Mouse (Mus musculus) stomach, embryonic 15.5 days (tissue): ENCODE measurements around the gene Camk1g. TPM values are rescaled to one million over a fixed set of nuclear protein-coding genes. Genes with fewer than 3 reads are reported as not detected.

Experiments
- ATAC-seq: fragments of 200-750 bp; cut with Nextera tagmentation; 2 replicates; pipeline ENCODE4 v1.8.0; 2017; ENCODE audit warnings: low read depth, moderate number of reproducible peaks, moderate TSS enrichment; ENCODE audit not compliant: insufficient read depth, low FRiP score
- H3K27ac ChIP-seq: fragments of 300-500 bp; sonication (generic); 2 replicates; pipeline ENCODE4 v1.5.1; 2015; ENCODE audit warnings: mild to moderate bottlenecking, inconsistent platforms
- H3K27me3 ChIP-seq: fragments of 300-500 bp; sonication (generic); replicated peaks from 2 replicates; pipeline ENCODE4 v1.6.1; 2015; ENCODE audit warnings: inconsistent platforms
- H3K36me3 ChIP-seq: fragments of 300-500 bp; sonication (generic); 2 replicates; pipeline ENCODE4 v1.6.1; 2015; ENCODE audit warnings: inconsistent platforms
- H3K4me1 ChIP-seq: fragments of 300-500 bp; sonication (generic); 2 replicates; pipeline ENCODE4 v1.6.1; 2015; ENCODE audit warnings: inconsistent platforms
- H3K4me2 ChIP-seq: fragments of 300-500 bp; sonication (generic); 2 replicates; pipeline ENCODE4 v1.6.1; 2015; ENCODE audit warnings: mild to moderate bottlenecking, inconsistent platforms
- H3K4me3 ChIP-seq: fragments of 300-500 bp; sonication (generic); replicated peaks from 2 replicates; pipeline ENCODE4 v1.5.1; 2015; ENCODE audit warnings: inconsistent platforms
- H3K9ac ChIP-seq: fragments of 300-500 bp; sonication (generic); 2 replicates; pipeline ENCODE4 v1.6.1; 2015; ENCODE audit warnings: inconsistent platforms
- H3K9me3 ChIP-seq: fragments of 300-500 bp; sonication (generic); 2 replicates; pipeline ENCODE4 v1.6.1; 2016; ENCODE audit warnings: inconsistent platforms
- WGBS: fragments of 180-500 bp; shearing (Covaris S2); methylation state at CpG from one replicate; pipeline ENCODE4 v1.1.7; 2015; 5-methylcytosine and 5-hydroxymethylcytosine counted together
- polyA plus RNA-seq: library from polyadenylated mRNA; unstranded; fragments of >200 nt; fragmentation: Nextera tagmentation; extraction: Ambion mirVana; gene quantifications from 2 replicates; pipeline ENCODE4 v1.2.1, GENCODE M21; 2015

Gene Camk1g
- polyA plus RNA-seq, result 6.7 and 8.9 TPM in 2 replicates

GRCm38 (mm10) chr1:193370096-193370495, at the start of gene Camk1g:
TSS of gene Camk1g (minus strand) at chr1:193370298.
- WGBS, result 2% methylated on average over 2 of the region's 2 CpGs
- ATAC-seq, result peak; percentile 80
- H3K36me3 ChIP-seq, result no peaks in the 10 kb centered on the region
- H3K27me3 ChIP-seq, result no peaks in the 10 kb centered on the region
- H3K9ac ChIP-seq, result no peak within 1 kb of the TSS; the same call in 1 of the 2 replicates
- no peaks in the 10 kb centered on the region for H3K9me3 ChIP-seq
- peak within 1 kb of the TSS; percentile 50 for H3K4me2 ChIP-seq
- H3K27ac ChIP-seq, result no peak within 1 kb of the TSS
- peaks cover 16% of the 10 kb centered on the region; the same call in 1 of the 2 replicates for H3K4me1 ChIP-seq
- H3K4me3 ChIP-seq, result peak within 1 kb of the TSS; percentile 41

DNA sequence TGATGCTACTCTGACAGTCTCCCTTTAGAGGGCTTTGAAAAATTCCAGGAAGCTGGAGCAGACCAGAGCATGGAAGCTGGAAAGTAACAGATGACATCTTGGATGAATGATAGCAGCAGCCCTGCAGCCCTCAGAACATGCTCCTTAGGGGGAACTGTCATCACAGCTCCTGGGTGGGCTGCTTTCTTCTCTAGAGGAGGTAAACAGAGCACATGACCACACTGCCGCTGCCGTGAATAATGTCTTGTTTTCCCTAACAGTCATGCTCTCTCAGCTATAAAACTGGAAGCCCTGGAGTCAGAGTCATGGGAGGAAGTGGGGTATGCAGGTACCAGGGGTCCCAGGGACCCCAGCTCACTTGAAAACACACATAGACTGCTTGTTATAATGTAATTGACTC, 49.1 kb upstream of the Camk1g start:
- 4% methylated on average over 2 of the region's 2 CpGs for WGBS
- ATAC-seq, result no peak
- Histone ChIP-seq H3K4me1 (peaks cover 14% of the 10 kb centered on the region), H3K9me3 (no peaks in the 10 kb centered on the region), H3K27me3 (no peaks in the 10 kb centered on the region), H3K9ac (no peak overlapping the region), H3K4me3 (no peak overlapping the region), H3K27ac (no peak overlapping the region; the same call in 1 of the 2 replicates), H3K36me3 (no peaks in the 10 kb centered on the region), H3K4me2 (no peak overlapping the region)

DNA sequence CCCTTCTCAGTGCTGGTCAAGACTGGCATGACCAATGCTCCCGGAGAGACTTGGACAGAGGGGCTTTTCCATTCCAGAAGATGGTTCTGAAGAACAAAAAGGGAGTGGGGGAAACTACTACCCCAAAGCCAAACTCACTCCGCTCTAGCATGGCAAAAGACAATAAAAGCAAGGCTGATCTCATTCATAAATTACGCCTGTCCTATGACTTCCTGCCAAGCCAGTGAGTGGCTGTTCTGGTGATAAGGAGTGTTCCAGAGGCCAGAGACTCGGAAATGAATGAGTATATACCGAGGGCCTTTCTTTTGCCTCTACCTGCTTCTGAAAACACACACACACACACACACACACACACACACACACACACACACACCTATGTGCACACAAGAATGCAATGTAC, 48.6 kb upstream of the Camk1g start:
- ATAC-seq, result no peak
- no peak overlapping the region; the same call in 1 of the 2 replicates for H3K27ac ChIP-seq
- WGBS, result 37% methylated on average over 5 of the region's 5 CpGs

GRCm38 (mm10) chr1:193414067-193414466, 44.0 kb upstream of the Camk1g start:
- 77% methylated on average over 4 of the region's 4 CpGs for WGBS
- Histone ChIP-seq H3K4me2 (no peak overlapping the region), H3K27me3 (no peaks in the 10 kb centered on the region), H3K27ac (no peak overlapping the region), H3K4me3 (no peak overlapping the region), H3K9ac (no peak overlapping the region), H3K36me3 (no peaks in the 10 kb centered on the region), H3K9me3 (no peaks in the 10 kb centered on the region), H3K4me1 (peaks cover 10% of the 10 kb centered on the region; the same call in 1 of the 2 replicates)
- ATAC-seq, result no peak

More for the DNA sequence above, 48.6 kb upstream of the Camk1g start:
- H3K4me2 ChIP-seq, result no peak overlapping the region
- H3K4me3 ChIP-seq, result no peak overlapping the region
- no peaks in the 10 kb centered on the region for H3K9me3 ChIP-seq
- peaks cover 14% of the 10 kb centered on the region; the same call in 1 of the 2 replicates for H3K4me1 ChIP-seq
- H3K27me3 ChIP-seq, result no peaks in the 10 kb centered on the region
- H3K36me3 ChIP-seq, result no peaks in the 10 kb centered on the region
- H3K9ac ChIP-seq, result no peak overlapping the region

GRCm38 (mm10) chr1:193413368-193414000, 43.4 kb upstream of the Camk1g start:
- WGBS, result 86% methylated on average over 5 of the region's 5 CpGs
- Histone ChIP-seq H3K9me3 (no peaks in the 10 kb centered on the region), H3K9ac (no peak overlapping the region), H3K36me3 (no peaks in the 10 kb centered on the region), H3K4me2 (no peak overlapping the region), H3K4me1 (peaks cover 4% of the 10 kb centered on the region; the same call in 1 of the 2 replicates), H3K27ac (no peak overlapping the region), H3K27me3 (no peaks in the 10 kb centered on the region), H3K4me3 (no peak overlapping the region)
- no peak for ATAC-seq

DNA sequence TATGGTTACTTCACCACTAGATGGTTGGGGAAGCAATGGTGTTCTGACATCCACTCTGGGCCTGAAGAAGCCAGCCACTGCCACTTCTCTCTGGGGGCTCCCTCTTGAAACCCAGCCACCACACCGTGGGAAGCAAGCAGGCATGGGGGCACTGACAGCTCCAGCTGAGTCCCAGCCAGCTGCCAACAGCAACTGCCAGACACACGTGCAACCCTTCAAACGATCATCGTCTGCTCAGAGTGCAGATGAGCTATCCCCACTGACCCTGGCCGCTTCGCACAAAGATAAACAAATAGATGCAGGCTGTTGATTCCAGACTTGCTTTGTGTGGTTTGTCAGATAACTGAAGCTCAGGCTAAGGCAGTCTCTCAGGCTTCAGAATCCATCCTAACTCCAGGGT, 37.4 kb upstream of the Camk1g start:
- Histone ChIP-seq H3K27ac (no peak overlapping the region), H3K27me3 (no peaks in the 10 kb centered on the region), H3K9me3 (no peaks in the 10 kb centered on the region), H3K36me3 (no peaks in the 10 kb centered on the region), H3K4me2 (no peak overlapping the region), H3K4me3 (no peak overlapping the region), H3K4me1 (no peaks in the 10 kb centered on the region), H3K9ac (no peak overlapping the region)
- 20% methylated on average over 6 of the region's 6 CpGs for WGBS
- ATAC-seq, result no peak

DNA sequence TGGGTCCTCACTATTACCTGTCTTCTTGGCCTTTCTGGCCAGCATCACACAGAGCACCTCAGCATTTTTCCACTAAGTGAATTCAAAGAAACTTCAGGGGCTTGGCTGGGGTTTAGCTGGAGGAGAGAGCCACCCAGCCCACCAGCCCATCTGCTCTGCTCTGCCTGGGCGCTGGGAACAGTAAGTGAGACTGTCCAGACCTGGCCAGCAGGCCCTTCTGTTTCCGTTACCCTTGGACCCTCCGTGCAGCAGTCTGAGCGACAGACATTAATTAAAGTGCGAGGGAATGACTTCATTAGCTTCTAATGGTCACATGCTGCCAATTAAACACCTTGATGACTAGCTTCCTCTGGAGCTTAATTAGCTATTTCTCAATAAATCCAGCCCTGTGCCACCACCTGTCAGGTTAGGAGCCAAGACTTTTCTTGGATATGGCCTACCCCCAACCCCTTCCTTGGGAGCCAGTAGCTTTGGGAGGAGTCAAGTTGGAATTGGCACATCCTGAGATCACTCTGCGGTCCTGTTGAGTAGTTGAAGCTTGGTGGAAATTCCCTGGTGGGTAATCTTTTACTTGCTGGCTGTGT, 36.1 kb upstream of the Camk1g start:
- WGBS, result 70% methylated on average over 6 of the region's 6 CpGs
- Histone ChIP-seq H3K4me1 (no peaks in the 10 kb centered on the region), H3K36me3 (no peaks in the 10 kb centered on the region), H3K9me3 (no peaks in the 10 kb centered on the region), H3K9ac (no peak overlapping the region), H3K4me3 (no peak overlapping the region), H3K4me2 (no peak overlapping the region), H3K27ac (no peak overlapping the region), H3K27me3 (no peaks in the 10 kb centered on the region)
- no peak for ATAC-seq

- H3K4me1 ChIP-seq, result no peaks in the 10 kb centered on the region
- WGBS, result 79% methylated on average over 9 of the region's 9 CpGs
- no peak overlapping the region for H3K9ac ChIP-seq
These were observed 31.6 kb upstream of the Camk1g start for GRCm38 (mm10) chr1:193401695-193402094.

GRCm38 (mm10) chr1:193400348-193400747, 30.2 kb upstream of the Camk1g start:
- Histone ChIP-seq H3K27me3 (no peaks in the 10 kb centered on the region), H3K4me3 (no peak overlapping the region), H3K36me3 (no peaks in the 10 kb centered on the region), H3K9me3 (no peaks in the 10 kb centered on the region), H3K9ac (no peak overlapping the region), H3K4me1 (no peaks in the 10 kb centered on the region), H3K4me2 (no peak overlapping the region), H3K27ac (no peak overlapping the region)
- 92% methylated on average over 1 of the region's 1 CpGs for WGBS
- ATAC-seq, result no peak

More at GRCm38 (mm10) chr1:193401695-193402094, 31.6 kb upstream of the Camk1g start:
- Histone ChIP-seq H3K4me3 (no peak overlapping the region), H3K27me3 (no peaks in the 10 kb centered on the region), H3K36me3 (no peaks in the 10 kb centered on the region), H3K4me2 (no peak overlapping the region), H3K27ac (no peak overlapping the region), H3K9me3 (no peaks in the 10 kb centered on the region)
- ATAC-seq, result no peak

- no peaks in the 10 kb centered on the region for H3K4me1 ChIP-seq
- H3K9me3 ChIP-seq, result no peaks in the 10 kb centered on the region
- 60% methylated on average over 2 of the region's 2 CpGs for WGBS
- H3K4me2 ChIP-seq, result no peak overlapping the region
- no peaks in the 10 kb centered on the region for H3K36me3 ChIP-seq
- H3K9ac ChIP-seq, result no peak overlapping the region
- H3K4me3 ChIP-seq, result no peak overlapping the region
- H3K27ac ChIP-seq, result no peak overlapping the region
- peak; percentile 40 for ATAC-seq
- no peaks in the 10 kb centered on the region for H3K27me3 ChIP-seq
These were observed 28.8 kb upstream of the Camk1g start for GRCm38 (mm10) chr1:193398728-193399437.

GRCm38 (mm10) chr1:193397109-193397508, 27.0 kb upstream of the Camk1g start:
- ATAC-seq, result no peak
- Histone ChIP-seq H3K4me2 (no peak overlapping the region), H3K27ac (no peak overlapping the region)

GRCm38 (mm10) chr1:193392266-193392665, 22.2 kb upstream of the Camk1g start:
- WGBS, result 85% methylated on average over 3 of the region's 3 CpGs
- no peak for ATAC-seq
- Histone ChIP-seq H3K9me3 (no peaks in the 10 kb centered on the region), H3K27me3 (peaks cover 3% of the 10 kb centered on the region; the same call in 1 of the 2 replicates), H3K4me1 (peaks cover 9% of the 10 kb centered on the region), H3K4me2 (no peak overlapping the region), H3K36me3 (no peaks in the 10 kb centered on the region), H3K27ac (no peak overlapping the region), H3K4me3 (no peak overlapping the region), H3K9ac (no peak overlapping the region)

More at GRCm38 (mm10) chr1:193397109-193397508, 27.0 kb upstream of the Camk1g start:
- Histone ChIP-seq H3K4me3 (no peak overlapping the region), H3K9ac (no peak overlapping the region), H3K27me3 (no peaks in the 10 kb centered on the region), H3K4me1 (no peaks in the 10 kb centered on the region), H3K36me3 (no peaks in the 10 kb centered on the region), H3K9me3 (no peaks in the 10 kb centered on the region)
